Mouse (Mus musculus) MEL (cell line): Measurements from ENCODE around the gene Macc1. TPM values are rescaled to one million over a fixed set of nuclear protein-coding genes. Genes with fewer than 3 reads are reported as not detected.

ENCODE experiments used
- DNase-seq: peaks from one replicate; pipeline ENCODE4 v3.0.0; 2011; ENCODE audit warnings: low read depth, low spot score
- H3K27ac ChIP-seq: 2 replicates; pipeline ENCODE4 v1.5.1; 2012; ENCODE audit warnings: low read depth, mild to moderate bottlenecking, control low read depth, low read length, moderate library complexity; ENCODE audit not compliant: control insufficient read depth
- H3K27me3 ChIP-seq, 2 experiments: fragments of 150-350 bp in 1 of 2; sonication (generic) in 1 of 2; 2 replicates each; pipeline ENCODE4 v1.6.1; 2012; ENCODE audit warnings: low read length in 2 of 2, mild to moderate bottlenecking in 2 of 2, improper control_type of control experiment in 1 of 2, moderate library complexity in 1 of 2; ENCODE audit not compliant: insufficient read depth in 2 of 2, control insufficient read depth in 1 of 2
- H3K36me3 ChIP-seq, 2 experiments: 2 replicates each; pipeline ENCODE4 v1.6.1; 2012 to 2014; ENCODE audit warnings: low read length in 2 of 2, improper control_type of control experiment in 1 of 2, inconsistent platforms in 1 of 2, mild to moderate bottlenecking in 1 of 2; ENCODE audit not compliant: insufficient read depth in 2 of 2, control insufficient read depth in 1 of 2
- H3K4me1 ChIP-seq, 2 experiments: fragments of 150-350 bp in 1 of 2; sonication (generic) in 1 of 2; 2 replicates each; pipeline ENCODE4 v1.6.1; 2012; ENCODE audit warnings: low read length in 2 of 2, improper control_type of control experiment in 1 of 2, mild to moderate bottlenecking in 1 of 2; ENCODE audit not compliant: insufficient read depth in 2 of 2, control insufficient read depth in 1 of 2
- H3K4me3 ChIP-seq, 2 experiments: fragments of 150-350 bp in 1 of 2; sonication (generic) in 1 of 2; 2 replicates each; pipeline ENCODE4 v1.5.1; 2012; ENCODE audit warnings: low read depth in 2 of 2, low read length in 2 of 2, mild to moderate bottlenecking in 2 of 2, moderate library complexity in 2 of 2, control low read depth in 1 of 2, improper control_type of control experiment in 1 of 2; ENCODE audit not compliant: control insufficient read depth in 1 of 2, insufficient read depth in 1 of 2
- H3K79me2 ChIP-seq: 2 replicates; pipeline ENCODE4 v1.6.1; 2012; ENCODE audit warnings: mild to moderate bottlenecking, low read length, moderate library complexity; ENCODE audit not compliant: control insufficient read depth, poor library complexity, insufficient read depth
- H3K9ac ChIP-seq: 2 replicates; pipeline ENCODE4 v1.6.1; 2012; ENCODE audit warnings: low read depth, mild to moderate bottlenecking, control low read depth, low read length, moderate library complexity; ENCODE audit not compliant: control insufficient read depth, poor library complexity, severe bottlenecking
- H3K9me3 ChIP-seq: fragments of 150-350 bp; sonication (generic); replicated peaks from 2 replicates; pipeline ENCODE4 v1.6.1; 2012; ENCODE audit warnings: mild to moderate bottlenecking, low read length, improper control_type of control experiment, moderate library complexity; ENCODE audit not compliant: insufficient read depth
- MAZ ChIP-seq: IDR thresholded peaks from 2 replicates; pipeline ENCODE4 v1.6.1; 2012; ENCODE audit warnings: low read depth, mild to moderate bottlenecking, inconsistent platforms, low read length, improper control_type of control experiment
- UBTF ChIP-seq: IDR thresholded peaks from 2 replicates; pipeline ENCODE4 v1.6.1; 2012; ENCODE audit warnings: low read depth, mild to moderate bottlenecking, inconsistent platforms, low read length, improper control_type of control experiment, moderate library complexity, borderline replicate concordance; ENCODE audit not compliant: insufficient read depth
- polyA plus RNA-seq, 2 experiments: library from polyadenylated mRNA; stranded (reverse) in 1 of 2; unstranded in 1 of 2; fragments of >175 nt in 1 of 2; fragments of >200 nt in 1 of 2; gene quantifications; 2 replicates each; pipeline versions ENCODE4 v1.2.1 to v1.2.4; 2012; ENCODE audit warnings: low replicate concordance in 2 of 2, low read depth in 1 of 2; ENCODE audit not compliant: insufficient read length in 2 of 2, insufficient read depth in 1 of 2, missing spikeins in 1 of 2
- total RNA-seq: library from RNA; depleted of rRNA; stranded (reverse); fragments of 300-350 nt; gene quantifications from 2 replicates; pipeline ENCODE4 v1.2.3, GENCODE M21; 2012; rRNA removed

Gene Macc1
- total and polyA plus RNA-seq, 3 experiments: not detected

DNA sequence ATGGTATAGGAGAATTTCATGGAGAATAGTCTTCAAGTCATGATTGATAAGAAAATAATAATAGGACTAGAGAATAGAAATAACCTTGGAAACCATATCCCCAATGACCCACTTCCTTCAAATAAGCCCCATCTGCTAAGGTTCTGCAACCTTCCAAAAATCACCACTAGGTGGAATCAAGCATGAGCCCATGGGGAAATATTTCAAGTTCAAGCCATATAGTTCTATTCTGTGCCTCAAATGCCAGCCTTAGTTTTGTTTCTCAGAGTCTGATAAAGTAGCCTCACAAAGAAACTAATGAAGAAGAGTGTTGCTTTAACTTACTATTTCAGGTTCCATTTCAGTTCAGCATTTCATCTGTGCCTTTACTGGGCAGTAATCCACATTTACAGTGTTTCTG lies 197.1 kb downstream of the Macc1 start:
- H3K27ac ChIP-seq: no peak overlapping the region
- no peaks in the 10 kb centered on the region for H3K36me3 ChIP-seq
- no peaks in the 10 kb centered on the region for H3K4me1 ChIP-seq
- H3K27me3 ChIP-seq: no peaks in the 10 kb centered on the region
- no peak overlapping the region for H3K4me3 ChIP-seq
- peak; percentile 0 for DNase-seq
- no peak overlapping the region for H3K9ac ChIP-seq
- TF ChIP-seq MAZ: no peak
- TF ChIP-seq UBTF: no peak
- H3K79me2 ChIP-seq: no peaks in the 10 kb centered on the region
- H3K9me3 ChIP-seq: no peaks in the 10 kb centered on the region

Other genes with a start within 250 kb of the Macc1 start
- gene Itgb8, start 75.5 kb upstream of the Macc1 start, total RNA-seq: not detected in 2 replicates
- gene Itgb8, start 75.5 kb upstream of the Macc1 start, polyA plus RNA-seq: not detected